Mouse (Mus musculus): ENCODE measurements around the gene Itpka.

DNA sequence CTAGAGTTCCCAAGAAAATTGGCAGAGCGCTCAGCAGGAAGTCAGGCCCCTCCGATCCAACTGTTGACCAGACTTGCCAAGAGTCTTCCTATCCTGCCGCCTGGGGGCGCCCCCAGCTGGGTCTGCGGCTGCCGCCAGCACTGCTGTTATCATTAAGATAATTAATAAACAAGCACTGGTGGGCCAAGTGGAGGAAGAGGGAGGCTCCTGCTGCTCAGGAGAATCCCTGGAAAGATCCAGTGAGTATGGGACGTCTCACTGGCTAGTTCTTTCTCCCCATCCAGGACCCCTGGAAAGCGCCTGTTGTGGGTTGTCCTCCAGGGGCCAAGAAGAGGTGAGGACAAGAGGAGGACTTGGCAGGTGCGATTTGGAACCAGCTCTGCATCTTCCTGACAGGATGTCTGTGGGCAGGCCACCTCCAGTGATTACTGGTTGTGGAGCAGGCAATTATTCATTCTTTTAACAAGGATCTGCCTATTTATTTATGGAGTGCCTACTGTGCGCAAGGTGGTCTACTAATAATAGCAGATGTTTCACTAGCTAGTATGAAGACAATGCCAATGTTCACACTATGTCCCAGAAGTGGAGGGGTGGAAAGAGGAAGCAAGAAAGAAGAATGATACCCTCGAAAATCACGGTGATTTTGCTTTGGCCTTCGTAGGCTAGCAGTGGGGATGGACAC lies 56.2 kb downstream of the Itpka start:
- TF ChIP-seq CTCF (IDR thresholded peaks at IDR 0.05; ENCODE audit: insufficient read depth, low read length) = peak; percentile 40; the same call in 1 of the 2 replicates
- no peak for TF ChIP-seq POLR2A (IDR thresholded peaks at IDR 0.05; ENCODE audit: borderline replicate concordance, extremely low read depth, low read depth, low read length)
